Mouse (Mus musculus) CH12.LX (cell line): ENCODE measurements around the gene Ptprg. TPM values are rescaled to one million over a fixed set of nuclear protein-coding genes. Genes with fewer than 3 reads are reported as not detected.

Source experiments
- DNase-seq: peaks from one replicate; pipeline ENCODE4 v3.0.0-alpha.2; 2013; ENCODE audit errors: extremely low read depth
- H3K27ac ChIP-seq: 2 replicates; pipeline ENCODE4 v1.5.1; 2012; ENCODE audit warnings: low read depth, mild to moderate bottlenecking, control low read depth, moderate library complexity; ENCODE audit not compliant: insufficient read depth
- H3K27me3 ChIP-seq: replicated peaks from 2 replicates; pipeline ENCODE3; 2012; ENCODE audit warnings: inconsistent platforms
- H3K36me3 ChIP-seq, 2 experiments: replicated peaks in 1 of 2; 2 replicates each; pipeline versions ENCODE3 to v1.6.1; 2012; ENCODE audit warnings: inconsistent platforms in 1 of 2, low read length in 1 of 2, mild to moderate bottlenecking in 1 of 2, mixed read lengths in 1 of 2, moderate library complexity in 1 of 2; ENCODE audit not compliant: control insufficient read depth in 1 of 2, insufficient read depth in 1 of 2
- H3K4me1 ChIP-seq, 2 experiments: 2 replicates each; pipeline ENCODE4 v1.6.1; 2012; ENCODE audit warnings: inconsistent platforms in 1 of 2, moderate library complexity in 1 of 2; ENCODE audit not compliant: insufficient read depth in 2 of 2, control insufficient read depth in 1 of 2
- H3K4me2 ChIP-seq: 2 replicates; pipeline ENCODE4 v1.6.1; 2012; ENCODE audit warnings: low read depth, mild to moderate bottlenecking, control low read depth; ENCODE audit not compliant: poor library complexity, insufficient read depth, severe bottlenecking
- H3K4me3 ChIP-seq, 3 experiments: fragments of 150-350 bp in 1 of 3; sonication (generic) in 1 of 3; replicated peaks in 1 of 3; 2 replicates each; pipeline versions ENCODE3 to v1.5.1; 2011 to 2012; ENCODE audit warnings: low read depth in 2 of 3, low read length in 2 of 3, mild to moderate bottlenecking in 2 of 3, moderate library complexity in 2 of 3, control low read depth in 1 of 3, improper control_type of control experiment in 1 of 3, inconsistent platforms in 1 of 3, mixed read lengths in 1 of 3; ENCODE audit not compliant: poor library complexity in 1 of 3
- H3K79me2 ChIP-seq: replicated peaks from 2 replicates; pipeline ENCODE4 v1.6.1; 2012; ENCODE audit warnings: mild to moderate bottlenecking, moderate library complexity; ENCODE audit not compliant: control insufficient read depth, poor library complexity, insufficient read depth, severe bottlenecking; ENCODE audit errors: extremely low read depth
- H3K9ac ChIP-seq: 2 replicates; pipeline ENCODE4 v1.6.1; 2012; ENCODE audit warnings: low read depth, mild to moderate bottlenecking, control low read depth, moderate library complexity; ENCODE audit not compliant: insufficient read depth
- H3K9me3 ChIP-seq: replicated peaks from 2 replicates; pipeline ENCODE3; 2012; ENCODE audit warnings: low read length, inconsistent platforms, mixed read lengths
- BHLHE40 ChIP-seq: IDR thresholded peaks from 2 replicates; pipeline ENCODE4 v1.6.1; 2011; ENCODE audit warnings: mild to moderate bottlenecking, low read depth, low read length, improper control_type of control experiment
- CTCF ChIP-seq, 2 experiments: IDR thresholded peaks in 1 of 2; conservative IDR thresholded peaks in 1 of 2; 2 replicates each; pipeline ENCODE4 v1.5.1; 2011 to 2012; ENCODE audit warnings: low read depth in 2 of 2, low read length in 2 of 2, improper control_type of control experiment in 1 of 2, inconsistent platforms in 1 of 2, mild to moderate bottlenecking in 1 of 2, moderate library complexity in 1 of 2
- ETS1 ChIP-seq: conservative IDR thresholded peaks from 2 replicates; pipeline ENCODE4 v1.6.1; 2012; ENCODE audit warnings: low read depth, mild to moderate bottlenecking, inconsistent platforms, low read length, improper control_type of control experiment, moderate library complexity
- GABPA ChIP-seq: IDR thresholded peaks from 2 replicates; pipeline ENCODE4 v1.6.1; 2012; ENCODE audit warnings: low read depth, low read length, improper control_type of control experiment, inconsistent platforms; ENCODE audit not compliant: insufficient replicate concordance
- IRF4 ChIP-seq: IDR thresholded peaks from 2 replicates; pipeline ENCODE4 v1.6.1; 2014; ENCODE audit warnings: low read depth, mild to moderate bottlenecking, inconsistent platforms, low read length, improper control_type of control experiment
- MAX ChIP-seq: IDR thresholded peaks from 2 replicates; pipeline ENCODE4 v1.6.1; 2011; ENCODE audit warnings: low read length, improper control_type of control experiment
- MEF2A ChIP-seq: IDR thresholded peaks from 2 replicates; pipeline ENCODE4 v1.6.1; 2014; ENCODE audit warnings: low read depth, mild to moderate bottlenecking, inconsistent platforms, low read length, improper control_type of control experiment, borderline replicate concordance
- MXI1 ChIP-seq: IDR thresholded peaks from 2 replicates; pipeline ENCODE4 v1.6.1; 2011; ENCODE audit warnings: mild to moderate bottlenecking, low read depth, low read length, improper control_type of control experiment
- MYC ChIP-seq: IDR thresholded peaks from 2 replicates; pipeline ENCODE4 v1.6.1; 2011; ENCODE audit warnings: low read depth, mild to moderate bottlenecking, improper control_type of control experiment, low read length
- NRF1 ChIP-seq: IDR thresholded peaks from 2 replicates; pipeline ENCODE4 v1.6.1; 2014; ENCODE audit warnings: low read depth, mild to moderate bottlenecking, inconsistent platforms, low read length, improper control_type of control experiment, moderate library complexity
- RAD21 ChIP-seq: IDR thresholded peaks from 2 replicates; pipeline ENCODE4 v1.6.1; 2011; ENCODE audit warnings: low read depth, mild to moderate bottlenecking, low read length, improper control_type of control experiment, moderate library complexity
- SIN3A ChIP-seq: IDR thresholded peaks from 2 replicates; pipeline ENCODE4 v1.6.1; 2012; ENCODE audit warnings: low read length, improper control_type of control experiment, inconsistent platforms
- SMC3 ChIP-seq: IDR thresholded peaks from 2 replicates; pipeline ENCODE4 v1.6.1; 2011; ENCODE audit warnings: low read depth, low read length, improper control_type of control experiment
- TBP ChIP-seq: conservative IDR thresholded peaks from 2 replicates; pipeline ENCODE4 v1.6.1; 2011; ENCODE audit warnings: low read depth, low read length, improper control_type of control experiment
- USF2 ChIP-seq: conservative IDR thresholded peaks from 2 replicates; pipeline ENCODE4 v1.6.1; 2011; ENCODE audit warnings: low read depth, low read length, improper control_type of control experiment
- ZKSCAN1 ChIP-seq: IDR thresholded peaks from 2 replicates; pipeline ENCODE4 v1.6.1; 2012; ENCODE audit warnings: low read depth, inconsistent platforms, low read length, improper control_type of control experiment, borderline replicate concordance
- ZMIZ1 ChIP-seq: IDR thresholded peaks from 2 replicates; pipeline ENCODE4 v1.6.1; 2012; ENCODE audit warnings: low read depth, mild to moderate bottlenecking, inconsistent platforms, low read length, improper control_type of control experiment
- dilution Hi-C: fragments of 300-500 bp; cut with MboI; formaldehyde crosslinking; loops from 2 replicates; pipeline ENCODE4 v1.14.3; 2020; ENCODE audit warnings: low sequenced_read_pairs; ENCODE audit not compliant: extremely low pct_unique_long_range_greater_than_20kb, extremely low pct_ligation_motif_present
- in situ Hi-C: fragments of 300-500 bp; cut with MboI; formaldehyde crosslinking; loops from 3 replicates; pipeline ENCODE4 v1.14.3; 2019; ENCODE audit warnings: low sequenced_read_pairs, low pct_ligation_motif_present, low pct_unique_long_range_greater_than_20kb, mixed read lengths
- polyA plus RNA-seq: library from polyadenylated mRNA; unstranded; fragments of >175 nt; gene quantifications from 2 replicates; pipeline ENCODE4 v1.2.1, GENCODE M21; 2012; ENCODE audit warnings: low read depth; ENCODE audit not compliant: insufficient read length
- total RNA-seq, 2 experiments: library from RNA; depleted of rRNA; stranded (reverse); fragments of 300-350 nt in 1 of 2; fragments of >200 nt in 1 of 2; gene quantifications; 2 replicates each; pipeline ENCODE4 v1.2.3; 2012 to 2014

The Ptprg gene
- total and polyA plus RNA-seq, 3 experiments, result 0.08 TPM; not detected in 2

DNA sequence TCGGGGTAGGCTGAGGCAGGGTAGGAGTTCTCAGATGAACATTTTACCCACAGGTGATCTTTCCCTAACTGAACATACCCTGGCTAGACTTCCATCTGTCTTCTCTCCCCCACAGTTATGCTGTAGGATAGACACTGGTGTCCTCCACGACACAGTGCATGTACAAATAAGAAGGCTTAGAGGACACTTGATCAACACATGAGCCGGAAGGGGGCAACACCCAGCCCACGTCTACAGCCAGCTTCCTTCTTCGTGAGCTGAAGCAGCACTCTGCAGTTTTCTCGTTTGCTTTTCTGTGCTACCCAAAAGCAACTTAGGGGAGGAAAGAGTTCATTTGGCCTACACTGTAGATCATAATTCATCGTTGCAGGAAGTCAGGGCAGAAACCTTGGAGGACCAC, 554.7 kb downstream of the Ptprg start:
- no peak overlapping the region for H3K4me2 ChIP-seq
- no peak overlapping the region for H3K4me3 ChIP-seq
- no peak overlapping the region for H3K9ac ChIP-seq
- DNase-seq, result no peak
- no peaks in the 10 kb centered on the region for H3K4me1 ChIP-seq
- no peaks in the 10 kb centered on the region for H3K9me3 ChIP-seq
- H3K27ac ChIP-seq, result no peak overlapping the region
- H3K27me3 ChIP-seq, result no peaks in the 10 kb centered on the region
- in situ Hi-C loops (no loop called here), dilution Hi-C loops (no loop called here)
- TF ChIP-seq ZMIZ1 (no peak), TBP (no peak), SIN3A (no peak), MEF2A (no peak), MYC (no peak), NRF1 (no peak), CTCF (conservative IDR thresholded peaks at IDR 0.05 in 1 of 2, IDR thresholded peaks at IDR 0.05 in 1 of 2; ENCODE audit: low read depth in 2 of 2, low read length in 2 of 2) (no peak)
- no peaks in the 10 kb centered on the region for H3K36me3 ChIP-seq
- H3K79me2 ChIP-seq, result no peaks in the 10 kb centered on the region

DNA sequence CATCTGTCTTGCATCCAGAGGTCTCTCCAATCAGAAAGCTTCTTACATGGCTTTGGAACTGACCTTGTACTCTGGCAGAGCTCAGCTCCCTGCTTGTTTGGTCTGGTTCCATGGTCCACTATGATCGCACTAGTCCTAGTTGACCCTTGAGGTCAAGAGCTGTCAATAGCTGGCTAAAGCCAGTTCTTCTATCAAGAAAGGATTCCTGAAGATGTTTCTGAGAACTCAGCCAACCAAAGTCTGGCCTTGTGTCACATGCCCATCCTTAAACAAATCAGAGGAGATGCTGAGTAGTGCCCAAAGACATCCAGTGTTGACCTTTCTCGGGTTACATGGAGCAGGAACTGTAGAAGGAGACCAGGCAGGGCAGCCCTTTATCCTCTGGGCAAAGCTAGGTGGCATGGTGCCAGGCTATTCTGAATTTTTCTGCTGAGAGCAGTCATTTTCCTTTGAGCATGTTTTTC, 559.2 kb downstream of the Ptprg start:
- in situ Hi-C loops, result no loop called here
- Histone ChIP-seq H3K9ac (no peak overlapping the region), H3K4me2 (no peak overlapping the region), H3K9me3 (no peaks in the 10 kb centered on the region), H3K79me2 (no peaks in the 10 kb centered on the region), H3K36me3 (no peaks in the 10 kb centered on the region), H3K4me3 (no peak overlapping the region), H3K27me3 (no peaks in the 10 kb centered on the region), H3K27ac (no peak overlapping the region), H3K4me1 (no peaks in the 10 kb centered on the region)
- dilution Hi-C loops, result no loop called here
- TF ChIP-seq ETS1 (no peak), SMC3 (no peak), CTCF (conservative IDR thresholded peaks at IDR 0.05 in 1 of 2, IDR thresholded peaks at IDR 0.05 in 1 of 2; ENCODE audit: low read depth in 2 of 2, low read length in 2 of 2) (no peak), ZKSCAN1 (no peak), MAX (no peak), USF2 (no peak), MXI1 (no peak), ZMIZ1 (no peak), RAD21 (no peak), IRF4 (no peak), BHLHE40 (no peak)
- no peak for DNase-seq

DNA sequence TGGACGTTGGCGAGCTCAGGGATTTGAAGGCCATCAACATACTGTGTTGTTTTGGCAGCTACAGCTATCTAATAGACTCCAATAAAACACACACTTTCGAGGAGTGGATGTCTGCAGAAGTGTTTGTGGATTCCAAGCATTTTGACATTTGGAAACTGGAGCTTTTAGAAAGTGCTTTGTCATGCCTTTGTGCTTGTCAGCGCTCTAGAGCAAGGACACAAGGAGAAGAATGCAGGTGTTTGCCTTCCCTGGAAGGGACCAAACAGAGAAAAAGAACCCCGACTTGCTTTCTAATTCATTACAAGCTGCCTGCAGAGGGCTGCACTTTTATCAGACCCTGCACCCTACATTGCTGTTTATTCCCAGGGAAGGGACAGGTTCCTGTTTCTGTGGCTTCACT, 560.0 kb downstream of the Ptprg start:
- no peaks in the 10 kb centered on the region for H3K79me2 ChIP-seq
- H3K9me3 ChIP-seq, result no peaks in the 10 kb centered on the region
- no peak for TF ChIP-seq GABPA
- H3K27ac ChIP-seq, result no peak overlapping the region
- no peaks in the 10 kb centered on the region for H3K27me3 ChIP-seq
- no peaks in the 10 kb centered on the region for H3K36me3 ChIP-seq
- DNase-seq, result no peak
- dilution Hi-C loops, result no loop called here
- no peak overlapping the region for H3K9ac ChIP-seq
- no peaks in the 10 kb centered on the region for H3K4me1 ChIP-seq
- in situ Hi-C loops, result no loop called here
- no peak overlapping the region for H3K4me2 ChIP-seq
- no peak overlapping the region for H3K4me3 ChIP-seq
